Mouse (Mus musculus): ENCODE measurements around the gene Slc25a43. TPM values are rescaled to one million over a fixed set of nuclear protein-coding genes. Genes with fewer than 3 reads are reported as not detected.

The Slc25a43 gene
- polyA plus RNA-seq, 1 experiment from 2014 or later, result 1.4 TPM

DNA sequence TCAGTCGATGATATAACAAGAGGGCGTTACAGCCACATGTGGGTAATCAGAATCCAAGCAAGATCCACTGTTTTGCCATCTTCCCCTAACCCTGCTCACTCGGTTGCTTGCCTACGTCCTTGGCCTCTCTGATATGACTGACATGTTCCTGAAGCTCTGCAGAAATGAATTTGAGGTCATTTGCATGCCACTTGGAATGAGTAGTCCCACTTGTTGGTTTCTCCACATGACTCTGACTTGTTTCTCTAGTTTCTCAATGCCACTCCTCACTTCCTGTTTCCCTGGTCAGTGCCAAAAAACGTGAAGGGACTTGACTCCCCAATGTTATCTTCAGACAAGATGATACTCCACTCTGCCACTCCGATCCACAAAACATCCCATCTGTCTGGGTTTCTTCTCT, 15.1 kb downstream of the Slc25a43 start:
- ATAC-seq (ENCODE audit: low FRiP score, low read depth), result no peak
- H3K4me2 ChIP-seq (replicated peaks), result no peak overlapping the region

GRCm38 (mm10) chrX:36760946-36761635, 17.6 kb downstream of the Slc25a43 start:
- 0 out of 2 replicates have a peak, but pooled peaks have one; percentile 22 for ATAC-seq (ENCODE audit: low FRiP score, low read depth)
- WGBS, result 39% methylated on average over 6 of the region's 6 CpGs
- Histone ChIP-seq H3K4me1 (no peaks in the 10 kb centered on the region), H3K4me3 (no peak overlapping the region), H3K9me3 (no peaks in the 10 kb centered on the region), H3K4me2 (replicated peaks) (peak overlapping the region; percentile 19; the same call in 1 of the 2 replicates), H3K27me3 (replicated peaks) (no peaks in the 10 kb centered on the region), H3K36me3 (no peaks in the 10 kb centered on the region), H3K9ac (no peak overlapping the region), H3K27ac (no peak overlapping the region)

More for the DNA sequence above, 15.1 kb downstream of the Slc25a43 start:
- Histone ChIP-seq H3K27ac (no peak overlapping the region), H3K4me1 (no peaks in the 10 kb centered on the region), H3K9me3 (no peaks in the 10 kb centered on the region), H3K9ac (no peak overlapping the region), H3K4me3 (no peak overlapping the region), H3K27me3 (replicated peaks) (no peaks in the 10 kb centered on the region), H3K36me3 (no peaks in the 10 kb centered on the region)
- 79% methylated on average over 6 of the region's 6 CpGs for WGBS

DNA sequence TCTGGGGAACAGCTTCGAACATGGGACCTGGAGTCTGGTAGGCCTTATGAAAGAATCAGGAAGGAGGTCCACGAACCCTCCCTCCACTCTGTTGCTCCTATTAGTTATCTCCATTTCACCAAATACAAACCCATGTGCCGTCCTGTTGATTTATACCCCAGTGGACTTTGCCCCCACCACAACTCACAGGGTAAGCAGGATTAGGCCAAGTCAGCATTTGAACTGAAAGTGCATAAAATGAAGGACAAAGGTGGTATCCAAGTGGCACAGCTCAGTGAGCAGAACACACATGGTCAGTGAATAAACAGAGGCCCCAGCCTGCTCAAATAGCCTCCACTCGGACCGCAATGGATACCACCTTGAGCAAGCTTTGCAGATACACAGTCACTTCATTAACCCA, 18.8 kb downstream of the Slc25a43 start:
- no peaks in the 10 kb centered on the region for H3K9me3 ChIP-seq
- no peaks in the 10 kb centered on the region for H3K27me3 ChIP-seq (replicated peaks)
- H3K27ac ChIP-seq, result no peak overlapping the region
- no peak for ATAC-seq (ENCODE audit: low FRiP score, low read depth)
- no peaks in the 10 kb centered on the region for H3K36me3 ChIP-seq
- H3K4me3 ChIP-seq, result no peak overlapping the region
- 68% methylated on average over 5 of the region's 5 CpGs for WGBS
- peak overlapping the region; percentile 19; the same call in 1 of the 2 replicates for H3K4me2 ChIP-seq (replicated peaks)
- H3K4me1 ChIP-seq, result no peaks in the 10 kb centered on the region
- no peak overlapping the region for H3K9ac ChIP-seq

GRCm38 (mm10) chrX:36762894-36763293, 19.4 kb downstream of the Slc25a43 start:
- H3K9me3 ChIP-seq, result no peaks in the 10 kb centered on the region
- no peak overlapping the region for H3K4me3 ChIP-seq
- no peak overlapping the region for H3K9ac ChIP-seq
- H3K4me1 ChIP-seq, result no peaks in the 10 kb centered on the region
- peak overlapping the region; percentile 19 for H3K4me2 ChIP-seq (replicated peaks)
- no peaks in the 10 kb centered on the region for H3K27me3 ChIP-seq (replicated peaks)
- ATAC-seq (ENCODE audit: low FRiP score, low read depth), result 0 out of 2 replicates have a peak, but pooled peaks have one; percentile 37
- H3K27ac ChIP-seq, result no peak overlapping the region
- 62% methylated on average over 4 of the region's 4 CpGs for WGBS
- no peaks in the 10 kb centered on the region for H3K36me3 ChIP-seq

DNA sequence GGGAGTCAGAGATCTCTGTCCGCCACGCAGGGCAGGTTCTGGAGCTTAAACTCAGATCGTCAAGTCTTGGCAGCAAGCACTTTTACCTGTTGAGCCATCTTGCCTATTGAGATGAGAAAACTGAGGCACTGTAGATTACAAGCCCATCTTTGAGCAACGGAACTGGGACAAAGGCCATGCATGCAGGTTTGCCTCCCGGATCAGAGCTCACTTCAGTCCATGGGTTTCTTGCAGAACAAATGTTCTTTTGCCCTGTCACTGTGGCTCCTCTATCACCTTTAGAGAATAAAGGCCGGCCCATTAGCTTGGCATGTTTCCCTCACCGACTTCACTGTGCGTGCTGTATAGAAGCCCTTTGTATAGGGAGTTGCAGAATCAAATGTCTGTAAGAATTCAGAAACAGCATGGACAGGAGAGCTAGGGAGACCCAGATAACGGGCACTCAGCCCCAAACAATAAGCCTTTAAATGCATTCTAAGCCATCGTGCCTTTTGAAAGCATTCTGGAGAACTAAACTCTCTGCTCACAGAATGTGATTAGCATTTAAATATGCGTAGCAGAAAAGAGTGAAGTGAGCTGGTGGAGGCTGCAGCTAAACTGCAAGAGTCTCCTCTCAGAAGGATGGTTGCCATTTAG, 20.0 kb downstream of the Slc25a43 start:
- H3K27ac ChIP-seq, result no peak overlapping the region
- H3K4me1 ChIP-seq, result no peaks in the 10 kb centered on the region
- no peak overlapping the region for H3K9ac ChIP-seq
- H3K4me2 ChIP-seq (replicated peaks), result peak overlapping the region; percentile 19
- no peaks in the 10 kb centered on the region for H3K9me3 ChIP-seq
- no peaks in the 10 kb centered on the region for H3K36me3 ChIP-seq
- H3K27me3 ChIP-seq (replicated peaks), result no peaks in the 10 kb centered on the region
- 37% methylated on average over 11 of the region's 11 CpGs for WGBS
- peak; percentile 72 for ATAC-seq (ENCODE audit: low FRiP score, low read depth)
- H3K4me3 ChIP-seq, result no peak overlapping the region

DNA sequence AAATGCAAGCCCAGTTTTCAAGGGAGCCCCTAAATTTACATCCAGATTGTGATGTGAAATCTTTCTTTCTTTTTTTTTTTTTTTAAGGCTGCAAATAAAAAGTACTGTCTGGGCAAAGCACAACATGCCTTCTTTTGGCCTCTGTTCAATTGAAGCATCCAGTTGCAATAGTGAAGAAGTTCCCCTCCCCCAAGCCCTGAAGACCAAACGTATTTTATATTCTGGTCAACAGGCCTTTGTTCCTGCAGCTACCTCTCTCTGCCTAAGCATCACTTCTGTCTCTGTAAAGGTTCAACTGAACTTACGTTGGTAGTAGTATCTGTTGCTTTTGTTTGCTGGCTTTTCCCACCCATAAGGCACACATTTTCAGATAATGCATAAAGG, 20.5 kb downstream of the Slc25a43 start:
- Histone ChIP-seq H3K4me2 (replicated peaks) (no peak overlapping the region), H3K27me3 (replicated peaks) (no peaks in the 10 kb centered on the region), H3K9ac (no peak overlapping the region), H3K36me3 (no peaks in the 10 kb centered on the region), H3K9me3 (no peaks in the 10 kb centered on the region), H3K27ac (no peak overlapping the region), H3K4me1 (no peaks in the 10 kb centered on the region), H3K4me3 (no peak overlapping the region)
- peak; percentile 30; the same call in 1 of the 2 replicates for ATAC-seq (ENCODE audit: low FRiP score, low read depth)
- WGBS, result 20% methylated on average over 2 of the region's 2 CpGs

DNA sequence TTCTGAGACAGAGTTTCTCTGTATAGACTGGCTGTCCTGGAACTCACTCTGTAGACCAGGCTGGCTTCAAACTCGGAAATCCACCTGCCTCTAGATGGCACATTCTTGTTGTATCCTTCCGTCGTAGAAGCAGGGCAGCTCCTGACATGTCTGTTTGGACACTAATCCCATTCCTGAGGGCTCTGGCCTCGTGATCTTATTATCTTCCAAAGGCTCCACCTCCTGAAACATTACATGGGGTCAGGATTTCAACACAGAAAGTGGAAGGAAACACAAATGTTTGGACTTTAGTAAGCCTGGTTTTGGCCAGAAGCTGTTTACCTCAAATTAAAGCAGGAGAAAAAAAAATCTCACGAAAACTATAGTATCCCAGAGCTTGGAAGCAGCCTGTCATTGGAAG, 23.9 kb downstream of the Slc25a43 start:
- Histone ChIP-seq H3K9me3 (no peaks in the 10 kb centered on the region), H3K4me1 (no peaks in the 10 kb centered on the region), H3K9ac (no peak overlapping the region), H3K4me2 (replicated peaks) (no peak overlapping the region), H3K36me3 (no peaks in the 10 kb centered on the region), H3K27me3 (replicated peaks) (no peaks in the 10 kb centered on the region), H3K27ac (no peak overlapping the region), H3K4me3 (no peak overlapping the region)
- 80% methylated on average over 5 of the region's 5 CpGs for WGBS
- ATAC-seq (ENCODE audit: low FRiP score, low read depth), result no peak

DNA sequence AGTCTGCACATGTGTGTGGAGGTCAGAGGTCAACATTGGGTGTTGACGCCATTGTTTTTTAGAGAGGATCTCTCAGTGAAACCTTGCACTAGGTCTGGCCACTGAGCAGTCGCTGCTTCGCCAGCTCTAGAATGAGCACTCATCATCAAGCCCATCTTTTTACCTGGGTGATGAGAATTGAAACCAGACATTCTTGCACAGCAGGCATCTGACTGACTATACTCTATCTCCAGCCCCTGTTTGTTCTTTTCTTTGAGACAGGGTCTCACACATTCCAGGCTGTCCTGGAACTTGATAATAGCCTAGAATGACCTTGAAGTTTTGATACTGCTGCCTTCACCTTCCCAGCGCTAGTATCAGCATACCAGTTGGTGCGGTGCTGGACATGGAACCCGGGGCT, 29.1 kb downstream of the Slc25a43 start:
- Histone ChIP-seq H3K4me1 (no peaks in the 10 kb centered on the region), H3K4me2 (replicated peaks) (no peak overlapping the region), H3K9me3 (no peaks in the 10 kb centered on the region), H3K27me3 (replicated peaks) (no peaks in the 10 kb centered on the region), H3K4me3 (no peak overlapping the region), H3K9ac (no peak overlapping the region), H3K27ac (no peak overlapping the region), H3K36me3 (no peaks in the 10 kb centered on the region)
- WGBS, result 84% methylated on average over 6 of the region's 6 CpGs
- no peak for ATAC-seq (ENCODE audit: low FRiP score, low read depth)

GRCm38 (mm10) chrX:36775520-36775919, 32.1 kb downstream of the Slc25a43 start:
- Histone ChIP-seq H3K27ac (no peak overlapping the region), H3K4me1 (no peaks in the 10 kb centered on the region), H3K36me3 (no peaks in the 10 kb centered on the region), H3K4me2 (replicated peaks) (no peak overlapping the region), H3K9me3 (no peaks in the 10 kb centered on the region), H3K9ac (no peak overlapping the region), H3K4me3 (no peak overlapping the region), H3K27me3 (replicated peaks) (no peaks in the 10 kb centered on the region)
- 83% methylated on average over 5 of the region's 5 CpGs for WGBS
- no peak for ATAC-seq (ENCODE audit: low FRiP score, low read depth)

DNA sequence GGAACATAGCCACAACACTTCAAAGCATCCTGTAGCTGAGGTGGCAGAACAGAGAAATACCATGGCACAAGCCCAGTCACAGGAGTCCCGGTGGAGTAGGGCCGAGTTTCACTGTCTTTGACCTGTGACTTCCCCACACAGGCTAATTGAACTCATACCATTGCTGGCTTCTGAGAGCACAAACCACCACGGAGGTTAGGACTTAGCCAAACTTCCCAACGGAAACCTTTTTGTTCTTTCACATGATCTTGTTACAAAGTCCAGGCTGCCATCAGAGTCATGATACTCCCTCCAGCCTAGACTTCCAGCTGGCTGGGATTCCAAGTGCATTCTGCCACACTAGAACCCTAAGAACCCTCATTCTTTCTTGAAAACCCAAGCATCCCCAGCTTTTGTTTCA, 34.2 kb downstream of the Slc25a43 start:
- Histone ChIP-seq H3K4me2 (replicated peaks) (no peak overlapping the region), H3K27ac (no peak overlapping the region), H3K9ac (no peak overlapping the region), H3K27me3 (replicated peaks) (no peaks in the 10 kb centered on the region), H3K4me1 (no peaks in the 10 kb centered on the region), H3K4me3 (no peak overlapping the region), H3K36me3 (no peaks in the 10 kb centered on the region), H3K9me3 (no peaks in the 10 kb centered on the region)
- ATAC-seq (ENCODE audit: low FRiP score, low read depth), result no peak
- WGBS, result 88% methylated on average over 4 of the region's 4 CpGs

DNA sequence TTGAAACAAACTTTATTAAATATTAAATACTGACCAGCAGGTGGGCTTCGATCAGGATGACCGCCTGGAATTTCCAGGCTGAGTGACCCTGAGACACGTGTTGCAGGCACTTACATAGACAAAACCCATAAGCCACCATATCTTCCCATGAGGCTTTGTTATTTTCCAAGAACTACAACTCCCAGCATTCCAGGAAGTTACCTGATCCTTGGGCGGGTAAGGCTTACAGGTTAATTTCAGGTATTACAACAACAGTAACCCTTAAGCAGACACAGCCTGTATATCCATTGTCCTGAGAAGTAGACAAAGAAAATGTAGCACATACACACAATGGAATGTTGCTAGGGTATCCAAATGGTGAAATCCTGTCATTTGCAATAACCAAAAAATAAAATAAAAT, 45.9 kb downstream of the Slc25a43 start:
- H3K4me2 ChIP-seq (replicated peaks), result no peak overlapping the region
- H3K4me3 ChIP-seq, result no peak overlapping the region
- no peak for ATAC-seq (ENCODE audit: low FRiP score, low read depth)
- no peaks in the 10 kb centered on the region for H3K4me1 ChIP-seq
- no peak overlapping the region for H3K9ac ChIP-seq
- no peaks in the 10 kb centered on the region for H3K9me3 ChIP-seq
- H3K27ac ChIP-seq, result no peak overlapping the region
- 66% methylated on average over 4 of the region's 4 CpGs for WGBS
- H3K27me3 ChIP-seq (replicated peaks), result no peaks in the 10 kb centered on the region
- H3K36me3 ChIP-seq, result no peaks in the 10 kb centered on the region

- H3K4me3 ChIP-seq, result no peak overlapping the region
Measured at GRCm38 (mm10) chrX:36794571-36794970, 51.1 kb downstream of the Slc25a43 start.

More at GRCm38 (mm10) chrX:36794571-36794970, 51.1 kb downstream of the Slc25a43 start:
- H3K9me3 ChIP-seq, result no peaks in the 10 kb centered on the region
- no peaks in the 10 kb centered on the region for H3K4me1 ChIP-seq
- H3K27me3 ChIP-seq (replicated peaks), result no peaks in the 10 kb centered on the region
- ATAC-seq (ENCODE audit: low FRiP score, low read depth), result no peak
- no peak overlapping the region for H3K4me2 ChIP-seq (replicated peaks)
- WGBS, result 67% methylated on average over 5 of the region's 5 CpGs
- no peak overlapping the region for H3K27ac ChIP-seq
- no peak overlapping the region for H3K9ac ChIP-seq
- H3K36me3 ChIP-seq, result peaks cover 3% of the 10 kb centered on the region; the same call in 1 of the 2 replicates
